Mouse (Mus musculus): ENCODE measurements around the gene Kif26b.

The Kif26b gene

DNA sequence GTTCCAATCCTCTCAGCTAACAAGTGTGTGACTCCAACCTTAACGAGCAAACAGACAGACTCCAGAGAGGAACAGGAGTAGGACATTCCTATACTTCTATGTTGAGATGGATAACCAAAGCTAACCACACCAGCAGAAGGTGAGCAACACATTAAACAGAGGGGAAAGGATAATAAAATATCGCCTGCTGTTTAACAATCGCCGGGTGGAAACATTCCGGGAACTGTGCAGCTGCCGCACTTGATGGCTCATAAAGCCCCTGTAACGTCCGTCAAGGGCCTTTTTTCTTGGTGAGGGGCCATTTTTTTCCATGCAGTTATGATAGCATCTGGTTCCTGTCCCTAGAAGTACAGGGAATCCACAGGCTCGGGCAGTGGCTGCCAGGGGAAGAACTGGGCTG, 204.1 kb downstream of the Kif26b start:
- no peak for DNase-seq

- no peak for DNase-seq
Measured at GRCm38 (mm10) chr1:178734576-178734975, 205.7 kb downstream of the Kif26b start.

DNA sequence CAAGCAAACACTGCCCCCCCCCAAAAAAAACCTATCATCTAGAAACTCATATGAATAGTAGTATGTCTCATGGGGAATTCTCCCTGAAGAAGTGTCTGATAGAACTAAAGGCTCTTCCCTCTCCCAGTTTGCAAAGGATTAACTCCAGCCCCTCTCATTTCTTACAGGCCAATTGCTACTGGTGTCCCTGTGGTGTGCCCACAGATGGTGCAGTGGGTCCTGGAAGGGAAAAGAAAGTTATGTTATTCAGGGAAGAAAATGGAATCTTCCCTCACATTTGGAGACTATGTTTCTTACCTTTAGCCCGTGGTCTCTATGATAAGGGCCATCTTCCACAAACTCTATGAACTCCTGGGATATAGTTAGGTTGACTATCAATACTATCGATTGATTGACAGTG, 208.0 kb downstream of the Kif26b start:
- DNase-seq, result no peak

- DNase-seq, result no peak
Measured at GRCm38 (mm10) chr1:178743820-178744219, 214.9 kb downstream of the Kif26b start.

- DNase-seq, result peak; percentile 83
Measured at GRCm38 (mm10) chr1:178744526-178744925, 215.6 kb downstream of the Kif26b start.

DNA sequence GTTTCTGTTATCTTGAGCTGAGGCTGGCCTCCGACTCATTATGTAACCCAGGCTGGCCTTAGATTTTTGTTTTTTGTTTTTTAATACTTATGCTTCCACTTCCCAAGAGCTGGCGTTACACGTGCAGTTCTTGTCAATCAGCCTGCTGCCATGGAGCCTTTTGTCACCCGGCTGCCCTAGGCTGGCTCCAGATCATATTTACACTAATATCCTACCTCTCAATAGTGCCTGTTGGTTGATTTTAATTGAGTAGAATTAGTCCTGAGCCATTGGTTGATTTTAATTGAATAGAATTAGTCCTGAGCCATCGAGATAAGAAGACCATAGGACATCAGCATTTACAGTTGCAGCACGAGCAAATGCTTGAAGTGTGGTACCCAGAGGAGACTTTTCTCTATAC, 216.0 kb downstream of the Kif26b start:
- peak; percentile 39 for DNase-seq

DNA sequence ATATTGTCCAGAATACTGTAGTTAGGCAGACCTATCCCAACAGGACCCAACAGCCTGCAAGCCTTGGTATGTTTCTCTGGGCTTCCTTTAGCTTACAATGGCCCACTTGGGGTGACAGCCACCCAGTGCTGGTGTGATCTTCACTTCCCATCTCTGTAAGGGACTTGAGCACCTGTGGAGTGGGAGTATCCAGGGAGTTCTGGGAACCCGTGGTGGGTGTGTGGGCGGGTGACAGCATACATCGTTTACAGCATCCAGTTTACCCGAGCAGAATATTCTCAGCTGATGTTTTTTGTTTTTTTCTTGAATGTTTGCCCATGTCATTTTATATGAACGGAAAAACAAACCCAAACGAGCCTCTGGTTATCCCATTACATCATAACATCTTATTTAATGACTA, 216.5 kb downstream of the Kif26b start:
- DNase-seq, result peak; percentile 43

DNA sequence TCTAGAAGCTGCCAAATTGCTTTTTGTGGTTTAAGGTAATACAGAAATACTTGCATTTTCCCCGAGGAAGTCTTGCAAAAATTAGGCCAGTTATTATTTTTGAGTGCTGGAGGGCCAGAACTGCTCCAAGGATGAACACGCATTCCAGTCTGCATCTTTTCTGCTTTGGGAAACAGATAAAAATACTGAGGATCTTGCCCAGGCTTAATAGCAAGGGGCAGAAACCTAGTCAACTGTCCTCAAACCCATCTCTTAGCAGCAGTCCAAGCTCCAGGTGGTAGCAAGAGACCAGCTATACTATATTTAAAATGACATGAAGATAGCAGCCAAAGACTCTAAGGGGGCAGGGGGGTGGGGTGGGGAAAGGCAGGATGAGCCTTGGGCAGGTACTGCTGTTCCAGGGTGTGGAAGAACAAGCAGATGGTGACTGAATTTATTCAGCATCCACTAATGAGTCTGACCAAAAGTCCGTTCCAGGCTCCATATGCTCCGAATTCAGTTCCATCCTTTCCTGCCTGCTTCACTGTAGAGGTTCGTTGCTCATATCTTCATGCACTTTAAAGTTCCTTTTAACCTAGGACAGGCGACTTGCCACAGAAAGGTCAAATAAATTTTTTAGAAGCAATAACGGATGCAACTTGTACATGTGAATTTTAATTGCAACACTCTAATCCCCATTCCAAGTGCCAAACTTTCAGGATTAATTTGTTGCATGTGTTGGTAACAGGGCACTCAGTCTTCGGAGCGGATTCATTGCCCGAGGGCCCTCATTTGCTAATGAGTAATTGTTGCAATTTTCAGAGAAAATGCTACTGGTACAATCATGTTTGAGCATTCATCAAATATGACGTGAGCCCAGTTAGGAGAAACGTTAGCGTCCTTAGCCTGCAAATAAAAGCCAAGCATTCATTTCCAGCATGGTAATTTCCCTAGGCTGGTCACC, 218.6 kb downstream of the Kif26b start:
- peak; percentile 87 for DNase-seq

GRCm38 (mm10) chr1:178748222-178748600, 219.3 kb downstream of the Kif26b start:
- DNase-seq, result no peak

DNA sequence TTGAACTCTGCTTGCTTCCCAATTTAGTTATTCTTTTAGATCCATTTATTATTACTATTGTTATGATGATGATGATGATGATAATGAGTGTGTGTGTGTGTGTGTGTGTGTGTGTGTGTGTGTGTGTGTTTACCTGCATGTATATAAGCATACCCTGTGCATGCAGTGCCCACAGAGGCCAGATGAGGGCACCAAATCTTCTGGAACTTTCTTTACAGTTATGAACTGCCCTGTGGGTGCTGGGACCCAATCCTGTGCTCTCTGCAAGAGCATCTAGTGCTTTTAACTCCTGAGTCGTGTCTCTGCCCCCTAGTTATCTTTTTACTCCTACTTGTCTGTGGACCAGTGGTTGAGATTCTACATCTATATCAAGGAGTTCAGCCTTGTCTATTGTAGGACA, 219.7 kb downstream of the Kif26b start:
- no peak for DNase-seq

DNA sequence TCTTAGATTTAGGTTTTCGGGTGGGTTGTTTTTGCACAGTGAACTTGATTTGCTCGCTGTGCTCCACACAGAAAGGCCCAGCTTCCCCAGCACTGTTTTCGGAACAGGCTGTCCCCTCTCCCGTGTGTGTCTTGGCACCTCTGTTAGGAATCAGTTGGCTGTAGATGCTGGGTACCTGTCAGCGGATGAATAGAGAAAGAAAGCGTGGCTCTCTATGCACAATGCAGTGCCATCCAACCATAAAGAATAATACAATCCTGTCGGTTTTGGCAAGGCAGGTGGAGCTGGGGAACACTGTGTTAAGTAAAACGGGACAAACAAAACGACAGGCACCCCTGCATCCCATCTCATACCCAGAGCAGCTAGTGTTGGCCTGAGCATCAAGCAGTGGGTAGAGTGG, 220.9 kb downstream of the Kif26b start:
- peak; percentile 84 for DNase-seq

GRCm38 (mm10) chr1:178758441-178758840, 229.5 kb downstream of the Kif26b start:
- DNase-seq, result no peak

DNA sequence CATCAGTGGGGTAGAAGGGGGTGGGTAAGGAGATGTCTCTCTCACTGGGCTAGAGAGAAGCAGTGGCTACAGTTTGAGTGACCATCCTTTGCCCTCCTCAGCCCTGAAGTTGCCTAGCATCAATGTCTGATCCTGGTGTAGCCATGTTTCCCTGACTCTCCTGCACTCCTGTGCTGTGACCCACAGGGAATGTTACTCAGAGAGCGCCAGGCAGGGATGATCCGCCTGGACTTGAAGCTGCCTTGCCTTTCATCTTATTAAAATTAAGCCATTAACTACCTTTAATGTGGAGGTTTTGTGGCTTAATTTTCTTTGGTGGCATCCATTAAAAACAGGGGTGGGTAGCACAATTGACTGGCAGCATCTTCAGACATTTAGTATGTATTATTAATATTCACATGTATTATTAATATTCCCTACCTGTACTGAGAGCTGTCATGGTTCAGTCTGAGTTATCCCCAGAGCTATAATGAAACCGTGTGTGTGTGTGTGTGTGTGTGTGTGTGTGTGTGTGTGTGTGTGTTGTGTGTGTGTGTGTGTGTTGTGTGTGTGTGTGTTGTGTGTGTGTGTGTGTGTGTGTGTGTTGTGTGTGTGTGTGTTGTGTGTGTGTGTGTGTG, 233.3 kb downstream of the Kif26b start:
- no peak for DNase-seq

DNA sequence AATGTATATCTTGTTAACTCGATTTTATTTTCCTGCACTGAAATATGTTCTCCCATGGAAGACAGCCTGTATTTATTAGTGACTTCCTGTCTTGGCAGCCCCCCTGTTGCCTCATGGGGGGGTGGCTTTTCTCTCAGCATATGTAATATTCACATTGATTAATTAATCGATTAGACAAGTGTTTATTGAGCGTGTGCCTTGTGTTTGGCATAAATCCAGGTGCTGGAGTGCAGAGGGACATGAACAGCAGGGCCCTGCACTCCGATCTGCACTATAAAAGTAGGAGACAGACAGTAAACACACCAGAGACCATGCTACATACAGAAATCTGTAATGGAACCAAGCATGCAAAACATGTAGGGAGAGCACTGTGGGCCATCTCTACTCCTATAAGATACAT, 236.0 kb downstream of the Kif26b start:
- DNase-seq, result no peak

- DNase-seq, result no peak
Measured at GRCm38 (mm10) chr1:178765650-178766049, 236.7 kb downstream of the Kif26b start.

DNA sequence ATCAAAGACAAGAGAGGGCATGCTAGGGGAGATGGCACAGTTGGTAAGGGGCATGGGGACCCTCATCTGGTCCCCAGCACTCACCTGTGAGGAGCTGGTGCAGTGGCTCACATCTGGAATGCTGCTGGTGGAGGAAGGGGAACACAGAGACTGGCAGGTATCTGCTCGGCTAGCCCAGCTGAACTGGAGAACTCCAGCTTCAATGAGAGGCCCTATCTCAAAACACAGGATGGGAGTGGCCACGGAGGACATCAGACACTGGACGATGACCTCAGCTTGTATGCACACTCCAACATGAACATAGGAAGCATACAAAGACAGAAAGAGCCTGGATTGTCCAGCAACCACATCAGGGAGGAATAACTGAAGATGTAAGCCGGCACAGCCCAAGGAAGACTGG, 240.1 kb downstream of the Kif26b start:
- DNase-seq, result no peak

- no peak for DNase-seq
Measured at GRCm38 (mm10) chr1:178769988-178770387, 241.1 kb downstream of the Kif26b start.

GRCm38 (mm10) chr1:178770626-178771362, 241.9 kb downstream of the Kif26b start:
- DNase-seq, result no peak

- no peak for DNase-seq
Measured at GRCm38 (mm10) chr1:178779742-178780141, 250.8 kb downstream of the Kif26b start.

DNA sequence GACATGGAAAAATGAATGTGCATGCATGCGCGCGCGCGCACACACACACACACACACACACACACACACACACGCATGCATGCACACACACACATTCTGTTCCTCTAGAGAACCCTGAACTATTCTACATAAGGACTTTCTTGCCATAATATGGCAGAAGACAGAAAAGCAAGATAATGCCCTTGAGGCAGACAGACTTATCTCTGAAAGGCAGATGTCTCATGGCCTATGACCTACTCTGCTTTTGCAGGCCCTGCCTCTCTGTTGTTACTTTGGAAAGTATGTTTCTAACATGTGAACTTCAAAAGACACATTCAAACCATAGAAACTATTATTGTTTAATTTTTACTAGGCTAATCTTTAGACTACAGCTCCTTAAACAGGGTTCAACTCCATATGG, 255.1 kb downstream of the Kif26b start:
- DNase-seq, result no peak

DNA sequence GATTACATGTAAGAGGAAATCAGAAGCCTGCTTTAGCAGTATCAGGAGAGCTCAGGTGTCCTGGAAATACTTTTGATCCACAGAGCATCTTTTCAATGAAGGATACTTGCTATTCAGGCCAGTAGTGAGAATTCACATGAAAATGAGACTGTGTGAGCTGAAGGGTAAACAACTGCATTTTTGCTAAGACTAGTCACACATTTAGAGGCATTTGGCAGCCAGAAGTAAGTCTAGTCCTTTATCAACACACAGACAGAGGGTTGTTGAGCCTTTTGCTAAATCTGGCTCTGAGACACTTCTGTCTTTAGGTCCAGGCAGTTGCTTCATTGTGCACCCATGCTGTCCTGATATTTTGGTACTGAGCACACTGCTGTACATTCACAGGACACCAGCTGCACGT, 262.3 kb downstream of the Kif26b start:
- DNase-seq, result no peak

- no peak for DNase-seq
Measured at GRCm38 (mm10) chr1:178792726-178793125, 263.8 kb downstream of the Kif26b start.

- no peak for DNase-seq
Measured at GRCm38 (mm10) chr1:178794866-178795265, 265.9 kb downstream of the Kif26b start.

- DNase-seq, result peak; percentile 43
Measured at GRCm38 (mm10) chr1:178797388-178797787, 268.5 kb downstream of the Kif26b start.

Measured in cerebellum, adult 9-11 months (tissue).